Mouse (Mus musculus) left cerebral cortex, adult 6 months (tissue): ENCODE measurements around the gene Gpld1. TPM values are rescaled to one million over a fixed set of nuclear protein-coding genes. Genes with fewer than 3 reads are reported as not detected.

Source experiments
- long read RNA-seq, 2 experiments: library from polyadenylated mRNA; unstranded; transcript quantifications; one replicate each; pipeline ENCODE4 v2.0.0; 2019 to 2020
- polyA plus RNA-seq: library from polyadenylated mRNA; unstranded; fragments of <200 nt; fragmentation: Nextera tagmentation; gene quantifications from 2 replicates; pipeline ENCODE4 v1.2.3, GENCODE M21; 2021

Gene Gpld1
- polyA plus RNA-seq, result 9.1 and 9.9 TPM in 2 replicates
- long read RNA-seq, experiment 1, full-length matches to known transcripts, result 17 of 107 reads
- long read RNA-seq, experiment 1, partial matches to known transcripts, result 67 of 107 reads
- long read RNA-seq, experiment 1, other reads (novel, unspliced or antisense), result 23 of 107 reads
- long read RNA-seq, experiment 2, partial matches to known transcripts, result 20 of 22 reads
- long read RNA-seq, experiment 2, other reads (novel, unspliced or antisense), result 2 of 22 reads

GRCm38 (mm10) chr13:24942512-24943282, at the start of gene Gpld1:
Gpld1 (plus strand) TSS chr13:24943152.

GRCm38 (mm10) chr13:24937108-24937838, 5.7 kb upstream of the Gpld1 start, which contains the start of gene Aldh5a1:
Aldh5a1 (minus strand) TSS chr13:24937661.

GRCm38 (mm10) chr13:25019793-25020539, 77.0 kb downstream of the Gpld1 start, which contains the start of gene Mrs2:
Mrs2 (minus strand) TSS chr13:25020379.

Other genes starting within 250 kb of the Gpld1 start
- 0.40 TPM in 1 of 2 replicates, not detected in the other for gene Armh2, start 201.9 kb upstream of the Gpld1 start, polyA plus RNA-seq
- 11.3 and 15.8 TPM in 2 replicates for gene Gmnn, start 181.2 kb upstream of the Gpld1 start, polyA plus RNA-seq
- gene BC005537, start 141.5 kb upstream of the Gpld1 start, polyA plus RNA-seq, result 9.6 and 13.2 TPM in 2 replicates
- gene Acot13, start 111.6 kb upstream of the Gpld1 start, polyA plus RNA-seq, result 260 and 285 TPM in 2 replicates
- 16.9 and 19.1 TPM in 2 replicates for gene Tdp2, start 111.5 kb upstream of the Gpld1 start, polyA plus RNA-seq
- gene D130043K22Rik, start 98.0 kb upstream of the Gpld1 start, polyA plus RNA-seq, result 6.8 and 8.4 TPM in 2 replicates
- 9.7 and 10.6 TPM in 2 replicates for gene Aldh5a1, start 5.5 kb upstream of the Gpld1 start, polyA plus RNA-seq
- 8.4 and 19.6 TPM in 2 replicates for gene Mrs2, start 77.2 kb downstream of the Gpld1 start, polyA plus RNA-seq
- gene Dcdc2a, start 112.9 kb downstream of the Gpld1 start, polyA plus RNA-seq, result 7.0 and 8.2 TPM in 2 replicates